Mouse (Mus musculus) CH12.LX (cell line): ENCODE measurements at regions not wholly inside any gene's neighbourhood (a gene's known extent, or its start where the extent isn't known, plus 50 kb on each side); places are given as distances from the start of the nearest gene placed in this dataset.

Experiments used
- CHD2 ChIP-seq: IDR thresholded peaks from 2 replicates; pipeline ENCODE4 v1.6.1; 2011; ENCODE audit warnings: low read length, improper control_type of control experiment
- JUND ChIP-seq: conservative IDR thresholded peaks from 2 replicates; pipeline ENCODE4 v1.6.1; 2011; ENCODE audit warnings: low read depth, low read length, improper control_type of control experiment
- POLR2AphosphoS2 ChIP-seq: IDR thresholded peaks from 2 replicates; pipeline ENCODE4 v1.6.1; 2011; ENCODE audit warnings: low read depth, low read length, improper control_type of control experiment

- TF ChIP-seq JUND (no peak), CHD2 (no peak), POLR2AphosphoS2 (no peak)
Observed at GRCm38 (mm10) chr12:71498246-71499029, 188.8 kb downstream of the Dact1 start.
